Mouse (Mus musculus) ES-E14 (cell line): ENCODE data around the gene Rps6kc1. TPM values are rescaled to one million over a fixed set of nuclear protein-coding genes. Genes with fewer than 3 reads are reported as not detected.

Experiments used
- DNase-seq: peaks from one replicate; pipeline ENCODE4 v3.0.0-alpha.2; 2013; ENCODE audit warnings: low read depth, low spot score
- H3K27ac ChIP-seq: 2 replicates; pipeline ENCODE4 v1.5.1; 2012; ENCODE audit warnings: low read depth, mild to moderate bottlenecking, low read length, moderate library complexity, mixed read lengths; ENCODE audit not compliant: poor library complexity, insufficient read depth, severe bottlenecking
- H3K36me3 ChIP-seq: 2 replicates; pipeline ENCODE4 v1.6.1; 2012; ENCODE audit warnings: mild to moderate bottlenecking, low read length, moderate library complexity, mixed read lengths; ENCODE audit not compliant: control insufficient read depth, poor library complexity, insufficient read depth, severe bottlenecking
- H3K4me1 ChIP-seq, 2 experiments: fragments of 150-350 bp in 1 of 2; sonication (generic) in 1 of 2; 2 replicates each; pipeline ENCODE4 v1.6.1; 2012; ENCODE audit warnings: low read length in 2 of 2, mild to moderate bottlenecking in 1 of 2, mixed read lengths in 1 of 2; ENCODE audit not compliant: control insufficient read depth in 2 of 2, insufficient read depth in 2 of 2, poor library complexity in 1 of 2
- H3K4me3 ChIP-seq, 2 experiments: fragments of 150-350 bp in 1 of 2; sonication (generic) in 1 of 2; 2 replicates each; pipeline ENCODE4 v1.5.1; 2012; ENCODE audit warnings: low read length in 2 of 2, low read depth in 1 of 2, mild to moderate bottlenecking in 1 of 2, mixed read lengths in 1 of 2; ENCODE audit not compliant: insufficient read depth in 1 of 2, poor library complexity in 1 of 2, severe bottlenecking in 1 of 2
- H3K9ac ChIP-seq: 2 replicates; pipeline ENCODE4 v1.6.1; 2012; ENCODE audit warnings: low read depth, mild to moderate bottlenecking, low read length, mixed read lengths; ENCODE audit not compliant: poor library complexity, insufficient read depth, severe bottlenecking
- H3K9me3 ChIP-seq: fragments of 150-350 bp; sonication (generic); 2 replicates; pipeline ENCODE4 v1.6.1; 2012; ENCODE audit warnings: low read depth, mild to moderate bottlenecking, low read length; ENCODE audit not compliant: control insufficient read depth, insufficient read depth
- CHD2 ChIP-seq: IDR thresholded peaks from 2 replicates; pipeline ENCODE4 v1.6.1; 2014; ENCODE audit warnings: mild to moderate bottlenecking, low read depth, low read length, inconsistent platforms
- HCFC1 ChIP-seq: IDR thresholded peaks from 2 replicates; pipeline ENCODE4 v1.6.1; 2012; ENCODE audit warnings: low read length, inconsistent platforms, borderline replicate concordance; ENCODE audit not compliant: insufficient read depth
- MAFK ChIP-seq: IDR thresholded peaks from 2 replicates; pipeline ENCODE4 v1.6.1; 2014; ENCODE audit warnings: mild to moderate bottlenecking, low read depth, low read length, inconsistent platforms; ENCODE audit not compliant: insufficient read depth
- ZC3H11A ChIP-seq: IDR thresholded peaks from 2 replicates; pipeline ENCODE4 v1.6.1; 2012; ENCODE audit warnings: low read depth, mild to moderate bottlenecking, inconsistent platforms, low read length, borderline replicate concordance
- ZNF384 ChIP-seq: IDR thresholded peaks from 2 replicates; pipeline ENCODE4 v1.6.1; 2012; ENCODE audit warnings: low read depth, low read length, inconsistent platforms
- in situ Hi-C, 2 experiments: fragments of 600-800 bp; cut with MboI; formaldehyde crosslinking; loops; one replicate each; pipeline ENCODE4 v1.15.1; 2025; ENCODE audit warnings: low sequenced_read_pairs in 2 of 2, inconsistent platforms in 1 of 2; ENCODE audit not compliant: unreplicated experiment in 2 of 2
- total RNA-seq: library from RNA; depleted of rRNA; stranded (reverse); fragments of 300-350 nt; gene quantifications from 2 replicates; pipeline ENCODE4 v1.2.3, GENCODE M21; 2012

Rps6kc1 gene
- total RNA-seq, 1 experiment, result 19.3 TPM

DNA sequence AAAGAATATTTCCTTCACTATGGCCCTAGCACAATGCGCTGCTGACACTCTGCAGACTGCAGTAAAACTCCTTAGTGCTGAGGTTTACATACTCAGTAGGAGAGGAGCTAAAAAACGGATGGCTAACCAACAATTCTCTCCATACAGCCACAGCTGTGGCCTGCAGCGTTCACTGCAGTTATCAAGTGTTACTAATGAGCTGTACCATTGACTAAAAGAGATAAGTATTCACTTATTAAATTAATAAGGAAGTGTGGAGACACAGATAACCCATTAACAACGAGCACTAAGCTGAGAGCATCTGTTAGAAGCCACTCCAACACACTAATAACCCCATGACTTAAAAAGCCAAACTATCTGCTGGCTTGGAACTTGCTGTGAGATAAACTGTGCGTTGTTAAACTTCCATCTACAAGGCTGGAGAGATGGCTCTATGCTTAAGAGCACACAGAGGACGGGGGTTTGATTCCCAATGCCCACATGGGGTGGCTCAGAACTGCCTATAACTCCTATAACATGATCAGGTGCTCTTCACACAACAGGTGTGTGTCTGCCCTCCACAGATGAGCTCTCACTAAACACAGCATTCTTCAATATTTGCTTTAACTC is 17.9 kb downstream of the Rps6kc1 start:
- no peaks in the 10 kb centered on the region for H3K4me1 ChIP-seq
- in situ Hi-C loops, result no loop called here
- no peak overlapping the region for H3K27ac ChIP-seq
- H3K36me3 ChIP-seq, result peaks cover 8% of the 10 kb centered on the region; the same call in 1 of the 2 replicates
- no peak for DNase-seq
- H3K9ac ChIP-seq, result no peak overlapping the region
- no peaks in the 10 kb centered on the region for H3K9me3 ChIP-seq
- TF ChIP-seq MAFK (no peak), ZC3H11A (no peak), CHD2 (no peak), HCFC1 (no peak), ZNF384 (no peak)
- H3K4me3 ChIP-seq, result no peak overlapping the region

DNA sequence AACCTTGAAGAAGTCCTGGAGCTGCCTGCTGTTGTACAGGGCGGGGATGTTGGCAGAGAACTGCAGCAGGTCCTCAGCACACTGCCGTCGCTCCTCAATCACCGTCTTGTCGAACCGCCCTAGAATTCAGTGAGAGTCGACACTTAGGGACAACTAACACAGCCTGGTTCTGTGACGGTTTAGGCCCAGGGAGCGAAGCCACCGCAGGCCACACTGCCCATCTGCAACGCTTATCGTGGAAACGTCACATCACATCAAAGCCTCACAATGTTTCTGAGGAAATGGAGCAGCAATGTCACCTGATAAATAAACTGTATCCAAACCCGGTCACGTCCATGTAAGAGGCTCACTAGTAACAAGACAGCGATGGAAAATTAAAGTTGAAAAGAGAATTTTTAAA is 22.9 kb downstream of the Rps6kc1 start:
- H3K4me1 ChIP-seq, result no peaks in the 10 kb centered on the region
- DNase-seq, result no peak
- in situ Hi-C loops, result no loop called here
- no peak overlapping the region for H3K27ac ChIP-seq
- TF ChIP-seq ZNF384 (no peak), CHD2 (no peak), HCFC1 (no peak), MAFK (no peak), ZC3H11A (no peak)
- peaks cover 6% of the 10 kb centered on the region; the same call in 1 of the 2 replicates for H3K36me3 ChIP-seq
- H3K9ac ChIP-seq, result no peak overlapping the region
- H3K4me3 ChIP-seq, result no peak overlapping the region
- H3K9me3 ChIP-seq, result no peaks in the 10 kb centered on the region

DNA sequence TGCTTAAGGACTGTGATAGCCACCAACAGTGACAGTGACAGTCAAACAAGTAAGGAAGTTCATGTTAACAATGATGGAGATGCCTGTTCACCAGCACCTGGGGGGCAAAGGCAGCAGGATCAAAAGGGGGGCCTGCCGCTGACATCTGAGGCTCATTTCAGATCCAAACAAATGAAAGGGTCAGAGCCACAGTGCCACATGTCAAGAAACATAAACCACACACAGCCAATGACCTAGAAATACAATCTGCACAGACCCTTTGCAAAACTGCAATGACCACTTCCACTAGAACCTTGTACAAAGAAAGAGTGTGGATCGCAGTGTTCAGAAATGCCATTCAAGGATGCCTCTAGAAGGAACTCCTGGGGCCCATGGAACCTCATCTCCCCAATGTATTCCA is 23.5 kb downstream of the Rps6kc1 start:
- Histone ChIP-seq H3K4me3 (no peak overlapping the region), H3K9me3 (no peaks in the 10 kb centered on the region), H3K27ac (no peak overlapping the region), H3K36me3 (peaks cover 6% of the 10 kb centered on the region; the same call in 1 of the 2 replicates), H3K4me1 (no peaks in the 10 kb centered on the region), H3K9ac (no peak overlapping the region)
- no peak for DNase-seq
- in situ Hi-C loops, result no loop called here
- no peak for TF ChIP-seq MAFK
- TF ChIP-seq CHD2, result no peak
- TF ChIP-seq ZC3H11A, result no peak
- TF ChIP-seq ZNF384, result no peak
- no peak for TF ChIP-seq HCFC1

DNA sequence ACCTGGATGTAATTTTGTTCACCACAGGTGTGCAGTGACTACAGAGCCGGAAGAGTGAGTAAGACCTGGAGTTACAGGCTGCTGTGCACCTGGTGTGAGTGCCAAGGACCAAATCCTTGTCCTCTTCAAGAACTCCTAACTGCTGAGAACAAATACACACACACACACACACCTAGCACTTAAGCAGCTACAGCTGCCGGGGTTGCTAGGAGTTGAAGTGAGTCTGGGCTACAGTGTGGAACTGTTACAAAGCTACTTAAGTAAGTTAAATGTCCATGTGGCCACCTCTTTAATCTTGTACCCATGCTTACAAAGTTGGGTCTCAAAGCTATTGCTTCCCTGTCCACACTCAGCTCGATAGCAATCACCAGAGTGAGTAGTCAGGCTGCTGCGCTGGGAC is 25.6 kb downstream of the Rps6kc1 start:
- Histone ChIP-seq H3K9ac (no peak overlapping the region), H3K36me3 (peaks cover 6% of the 10 kb centered on the region; the same call in 1 of the 2 replicates), H3K4me1 (no peaks in the 10 kb centered on the region), H3K27ac (no peak overlapping the region), H3K4me3 (no peak overlapping the region), H3K9me3 (no peaks in the 10 kb centered on the region)
- DNase-seq, result no peak
- TF ChIP-seq ZNF384, result no peak
- TF ChIP-seq HCFC1, result no peak
- TF ChIP-seq CHD2, result no peak
- no peak for TF ChIP-seq MAFK
- TF ChIP-seq ZC3H11A, result no peak
- in situ Hi-C loops, result no loop called here

DNA sequence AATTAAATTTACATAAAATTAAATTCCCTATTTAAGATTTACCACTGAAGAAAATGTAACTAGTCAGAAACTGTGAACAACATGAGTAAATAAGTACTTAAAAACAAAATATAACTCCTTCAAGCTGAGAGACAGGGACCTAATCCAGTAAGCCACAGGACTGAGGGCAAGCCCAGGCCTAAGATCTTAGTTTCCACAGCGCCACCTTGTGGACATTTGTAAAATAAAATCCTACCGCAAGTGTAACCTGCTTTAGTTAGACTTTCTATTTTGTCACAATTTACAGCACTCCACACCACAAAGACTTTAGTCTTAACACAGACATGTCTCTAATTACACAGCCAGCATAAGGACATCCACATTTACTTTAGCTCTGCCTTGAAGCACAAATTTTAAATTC is 30.1 kb downstream of the Rps6kc1 start:
- H3K4me1 ChIP-seq, result no peaks in the 10 kb centered on the region
- no peaks in the 10 kb centered on the region for H3K9me3 ChIP-seq
- no peak overlapping the region for H3K27ac ChIP-seq
- H3K4me3 ChIP-seq, result no peak overlapping the region
- H3K36me3 ChIP-seq, result peaks cover 2% of the 10 kb centered on the region; the same call in 1 of the 2 replicates
- no peak overlapping the region for H3K9ac ChIP-seq
- in situ Hi-C loops, result no loop called here
- DNase-seq, result peak; percentile 56
- TF ChIP-seq CHD2 (no peak), HCFC1 (no peak), MAFK (no peak), ZNF384 (no peak), ZC3H11A (no peak)
